Mouse (Mus musculus): ENCODE results near the gene Raly. TPM values are rescaled to one million over a fixed set of nuclear protein-coding genes. Genes with fewer than 3 reads are reported as not detected.
A peak's percentile ranks its signal among the peaks of the same experiment; 100 is the strongest.

Raly gene
- polyA plus RNA-seq (2015; fragmentation: Nextera tagmentation; extraction: Ambion mirVana), result 25.3 and 34.1 TPM in 2 replicates

GRCm38 (mm10) chr2:154790656-154791483 is at the start of gene Raly, which contains the start of gene a:
Gene Raly (plus strand): TSS chr2:154791096.
Gene a (plus strand): TSS chr2:154791402.
- peak within 1 kb of the TSS; percentile 97 for H3K4me3 ChIP-seq

GRCm38 (mm10) chr2:154742911-154743819 is 47.7 kb upstream of the Raly start:
- Histone ChIP-seq H3K9ac (no peak overlapping the region), H3K36me3 (replicated peaks) (no peaks in the 10 kb centered on the region), H3K27ac (no peak overlapping the region), H3K27me3 (replicated peaks) (no peaks in the 10 kb centered on the region), H3K9me3 (no peaks in the 10 kb centered on the region), H3K4me1 (no peaks in the 10 kb centered on the region), H3K4me2 (no peak overlapping the region), H3K4me3 (no peak overlapping the region)
- WGBS, result 79% methylated on average over 10 of the region's 10 CpGs
- ATAC-seq (replicated peaks), result no peak

More at GRCm38 (mm10) chr2:154790656-154791483, at the start of gene Raly, which contains the start of gene a:
- Histone ChIP-seq H3K27ac (peak within 1 kb of the TSS; percentile 100), H3K4me1 (peaks cover 42% of the 10 kb centered on the region), H3K9ac (peak within 1 kb of the TSS; percentile 95), H3K9me3 (no peaks in the 10 kb centered on the region), H3K27me3 (replicated peaks) (no peaks in the 10 kb centered on the region), H3K36me3 (replicated peaks) (no peaks in the 10 kb centered on the region), H3K4me2 (peak within 1 kb of the TSS; percentile 81)
- ATAC-seq (replicated peaks), result peak; percentile 96
- WGBS, result under 1% methylated on average over 81 of the region's 89 CpGs

DNA sequence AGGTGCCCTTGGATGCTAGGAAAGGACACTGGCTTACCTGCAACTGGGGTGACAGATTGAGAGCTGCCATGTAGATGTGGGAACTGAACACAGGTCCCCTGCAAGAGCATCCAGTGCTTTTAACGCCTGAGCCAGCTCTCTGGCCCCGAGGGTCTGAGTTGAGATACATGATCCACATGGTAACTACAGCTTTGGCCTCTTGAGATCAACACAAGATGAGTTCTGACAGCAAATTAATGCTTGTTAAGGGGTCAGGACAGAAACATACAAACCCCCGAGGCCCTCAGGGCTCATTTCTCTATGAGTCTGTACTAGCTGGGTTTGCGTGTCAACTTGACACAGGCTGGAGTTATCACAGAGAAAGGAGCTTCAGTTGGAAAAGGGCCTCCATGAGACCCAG is 47.0 kb upstream of the Raly start:
- no peak overlapping the region for H3K4me3 ChIP-seq
- 77% methylated on average over 4 of the region's 4 CpGs for WGBS
- H3K9me3 ChIP-seq, result no peaks in the 10 kb centered on the region
- ATAC-seq (replicated peaks), result no peak
- H3K4me1 ChIP-seq, result peaks cover 3% of the 10 kb centered on the region
- no peak overlapping the region for H3K9ac ChIP-seq
- H3K27ac ChIP-seq, result no peak overlapping the region
- H3K4me2 ChIP-seq, result no peak overlapping the region
- H3K36me3 ChIP-seq (replicated peaks), result no peaks in the 10 kb centered on the region
- H3K27me3 ChIP-seq (replicated peaks), result no peaks in the 10 kb centered on the region

DNA sequence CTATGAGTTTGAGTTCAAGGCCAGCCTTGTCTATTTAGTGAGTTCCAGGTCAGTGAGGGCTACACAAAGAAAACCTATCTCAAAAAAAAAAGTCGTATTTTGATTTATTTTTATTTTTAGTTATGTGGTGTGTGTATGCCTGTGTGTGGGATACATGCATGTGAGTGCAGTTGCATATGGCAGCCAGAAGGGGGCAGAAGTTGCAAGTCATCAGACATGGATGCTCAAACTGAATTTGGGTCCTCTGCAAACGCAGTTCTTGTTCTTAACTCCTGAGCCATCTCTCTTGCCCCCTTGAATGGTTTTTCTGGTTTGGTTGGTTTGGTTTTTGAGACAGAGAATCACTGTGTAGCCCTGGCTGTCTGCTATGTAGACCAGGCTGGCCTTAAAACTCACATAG is 42.5 kb upstream of the Raly start:
- H3K36me3 ChIP-seq (replicated peaks), result no peaks in the 10 kb centered on the region
- peaks cover 14% of the 10 kb centered on the region for H3K4me1 ChIP-seq
- H3K4me3 ChIP-seq, result no peak overlapping the region
- ATAC-seq (replicated peaks), result no peak
- no peak overlapping the region for H3K9ac ChIP-seq
- 92% methylated on average over 2 of the region's 2 CpGs for WGBS
- H3K9me3 ChIP-seq, result no peaks in the 10 kb centered on the region
- no peaks in the 10 kb centered on the region for H3K27me3 ChIP-seq (replicated peaks)
- H3K27ac ChIP-seq, result no peak overlapping the region
- H3K4me2 ChIP-seq, result no peak overlapping the region

- Histone ChIP-seq H3K27ac (peak overlapping the region; percentile 73), H3K4me2 (peak overlapping the region; percentile 27), H3K4me1 (peaks cover 14% of the 10 kb centered on the region), H3K36me3 (replicated peaks) (no peaks in the 10 kb centered on the region), H3K27me3 (replicated peaks) (no peaks in the 10 kb centered on the region), H3K4me3 (no peak overlapping the region), H3K9me3 (no peaks in the 10 kb centered on the region), H3K9ac (no peak overlapping the region)
- 42% methylated on average over 23 of the region's 23 CpGs for WGBS
- no peak; the same call in 1 of the 2 replicates for ATAC-seq (replicated peaks)
Measured at GRCm38 (mm10) chr2:154749046-154750036, 41.6 kb upstream of the Raly start.

- H3K4me2 ChIP-seq, result no peak overlapping the region
- 53% methylated on average over 8 of the region's 8 CpGs for WGBS
- ATAC-seq (replicated peaks), result no peak
- no peak overlapping the region for H3K4me3 ChIP-seq
- H3K9ac ChIP-seq, result no peak overlapping the region
- no peak overlapping the region for H3K27ac ChIP-seq
- H3K4me1 ChIP-seq, result peaks cover 14% of the 10 kb centered on the region
- no peaks in the 10 kb centered on the region for H3K27me3 ChIP-seq (replicated peaks)
- no peaks in the 10 kb centered on the region for H3K36me3 ChIP-seq (replicated peaks)
- no peaks in the 10 kb centered on the region for H3K9me3 ChIP-seq
Measured at GRCm38 (mm10) chr2:154751924-154752323, 39.0 kb upstream of the Raly start.

DNA sequence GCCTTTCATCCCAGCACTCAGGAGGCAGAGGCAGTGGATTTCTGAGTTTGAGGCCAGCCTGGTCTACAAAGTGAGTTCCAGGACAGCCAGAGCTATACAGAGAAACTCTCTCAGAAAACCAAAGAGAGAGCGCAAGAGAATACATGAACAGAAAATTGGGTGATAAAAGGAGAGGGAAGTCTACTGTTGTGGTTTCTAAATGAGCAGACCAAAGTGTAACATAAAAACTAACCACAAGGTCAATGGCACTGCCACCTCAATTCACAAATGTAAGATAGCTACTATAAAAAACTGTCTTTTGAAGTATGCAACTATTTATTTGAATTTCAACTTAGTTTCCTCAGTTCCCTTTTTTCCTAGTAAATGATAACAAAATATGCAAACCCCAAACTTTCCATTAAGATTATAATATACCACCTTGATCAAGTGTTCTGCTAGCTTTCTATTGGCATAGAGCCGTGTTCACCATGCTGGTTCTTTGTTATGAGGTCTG is 36.8 kb upstream of the Raly start:
- Histone ChIP-seq H3K27me3 (replicated peaks) (no peaks in the 10 kb centered on the region), H3K4me3 (no peak overlapping the region), H3K4me1 (peaks cover 9% of the 10 kb centered on the region), H3K9me3 (no peaks in the 10 kb centered on the region), H3K4me2 (no peak overlapping the region), H3K36me3 (replicated peaks) (no peaks in the 10 kb centered on the region), H3K9ac (no peak overlapping the region), H3K27ac (no peak overlapping the region)
- WGBS, result 93% methylated on average over 2 of the region's 2 CpGs
- no peak for ATAC-seq (replicated peaks)

- H3K4me3 ChIP-seq, result no peak overlapping the region
- no peaks in the 10 kb centered on the region for H3K4me1 ChIP-seq
- H3K27me3 ChIP-seq (replicated peaks), result no peaks in the 10 kb centered on the region
- no peak overlapping the region for H3K4me2 ChIP-seq
- H3K9me3 ChIP-seq, result no peaks in the 10 kb centered on the region
- H3K36me3 ChIP-seq (replicated peaks), result no peaks in the 10 kb centered on the region
- no peak overlapping the region for H3K9ac ChIP-seq
- ATAC-seq (replicated peaks), result no peak
- WGBS, result 57% methylated on average over 6 of the region's 6 CpGs
- H3K27ac ChIP-seq, result no peak overlapping the region
Measured at GRCm38 (mm10) chr2:154755791-154756190, 35.1 kb upstream of the Raly start.

- 87% methylated on average over 5 of the region's 5 CpGs for WGBS
- Histone ChIP-seq H3K4me3 (no peak overlapping the region), H3K4me2 (no peak overlapping the region), H3K9me3 (no peaks in the 10 kb centered on the region), H3K36me3 (replicated peaks) (no peaks in the 10 kb centered on the region), H3K9ac (no peak overlapping the region), H3K4me1 (no peaks in the 10 kb centered on the region), H3K27ac (no peak overlapping the region), H3K27me3 (replicated peaks) (no peaks in the 10 kb centered on the region)
- ATAC-seq (replicated peaks), result no peak
Measured at GRCm38 (mm10) chr2:154757691-154758090, 33.2 kb upstream of the Raly start.

DNA sequence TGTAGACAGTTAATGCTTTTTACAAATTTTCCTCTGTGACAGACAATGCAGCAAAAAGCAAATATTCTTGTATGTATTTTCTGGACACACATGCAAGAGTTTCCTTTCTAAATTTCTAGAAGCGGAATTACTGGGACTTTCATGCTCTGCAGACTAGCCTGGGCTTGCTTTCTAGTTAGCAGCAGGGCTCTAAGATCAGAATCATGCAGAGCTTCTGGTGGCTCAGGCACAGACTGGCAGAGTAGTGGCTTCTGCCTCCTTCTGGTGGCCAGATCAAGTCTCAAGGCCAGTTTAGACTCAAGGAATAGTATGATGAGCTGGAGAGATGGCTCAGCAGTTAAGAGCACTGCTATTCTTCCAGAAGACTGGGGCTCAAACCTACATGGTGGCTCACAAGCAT is 32.4 kb upstream of the Raly start:
- no peaks in the 10 kb centered on the region for H3K4me1 ChIP-seq
- H3K4me2 ChIP-seq, result no peak overlapping the region
- ATAC-seq (replicated peaks), result no peak
- no peak overlapping the region for H3K4me3 ChIP-seq
- H3K36me3 ChIP-seq (replicated peaks), result no peaks in the 10 kb centered on the region
- H3K27me3 ChIP-seq (replicated peaks), result no peaks in the 10 kb centered on the region
- 94% methylated on average over 1 of the region's 1 CpGs for WGBS
- no peaks in the 10 kb centered on the region for H3K9me3 ChIP-seq
- no peak overlapping the region for H3K9ac ChIP-seq
- no peak overlapping the region for H3K27ac ChIP-seq

GRCm38 (mm10) chr2:154763226-154763625 is 27.7 kb upstream of the Raly start:
- ATAC-seq (replicated peaks), result no peak
- no peak overlapping the region for H3K4me2 ChIP-seq
- H3K4me3 ChIP-seq, result no peak overlapping the region
- no peaks in the 10 kb centered on the region for H3K4me1 ChIP-seq
- no peaks in the 10 kb centered on the region for H3K36me3 ChIP-seq (replicated peaks)
- H3K9ac ChIP-seq, result no peak overlapping the region
- H3K27ac ChIP-seq, result no peak overlapping the region
- H3K27me3 ChIP-seq (replicated peaks), result no peaks in the 10 kb centered on the region
- no peaks in the 10 kb centered on the region for H3K9me3 ChIP-seq
- WGBS, result 83% methylated on average over 3 of the region's 3 CpGs

Measured in midbrain, embryonic 15.5 days (tissue).